Mouse (Mus musculus): Measurements from ENCODE around the gene Gm10643. TPM values are rescaled to one million over a fixed set of nuclear protein-coding genes. Genes with fewer than 3 reads are reported as not detected.

Gene Gm10643
- 8.6 TPM for polyA plus RNA-seq (2014; fragmentation: Illumina TruSeq; extraction: RNeasy Lipid Tissue Mini Kit (QIAGEN cat#74804); ENCODE audit: low read depth, low replicate concordance)

DNA sequence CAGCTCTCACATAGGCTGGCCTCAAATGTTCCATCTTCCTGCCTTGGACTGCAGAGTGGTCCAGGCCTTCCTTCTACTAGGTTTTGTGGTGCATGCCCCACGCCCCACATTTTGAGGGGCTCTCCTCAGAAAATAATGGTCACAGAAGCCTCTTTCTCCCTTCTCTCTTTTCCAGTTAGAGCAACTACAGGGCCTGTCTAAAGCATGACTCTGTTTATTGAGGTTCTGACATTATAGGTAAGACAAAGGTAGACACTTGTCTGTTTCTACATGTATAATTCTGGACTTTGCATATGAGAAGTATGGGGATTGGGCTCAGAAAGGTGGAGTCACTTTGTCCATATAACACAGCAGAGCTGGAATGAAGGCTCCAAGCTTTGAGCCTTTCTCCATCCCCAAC, at the start of gene Gm10643:
TSS of gene Gm10643 (minus strand) at position 101 of the 400 bp plus-strand sequence.

GRCm38 (mm10) chr8:84104697-84105609, 40.0 kb upstream of the Gm10643 start, which contains the start of gene Dcaf15:
Gene Dcaf15 (minus strand): TSS chr8:84104768.

GRCm38 (mm10) chr8:84066291-84066930, 1.5 kb upstream of the Gm10643 start, which contains the start of gene Rfx1:
Gene Rfx1 (plus strand): TSS chr8:84066834.

GRCm38 (mm10) chr8:84044900-84045299, 20.0 kb downstream of the Gm10643 start, which contains the start of gene Rln3:
Gene Rln3 (minus strand): TSS chr8:84045000.

DNA sequence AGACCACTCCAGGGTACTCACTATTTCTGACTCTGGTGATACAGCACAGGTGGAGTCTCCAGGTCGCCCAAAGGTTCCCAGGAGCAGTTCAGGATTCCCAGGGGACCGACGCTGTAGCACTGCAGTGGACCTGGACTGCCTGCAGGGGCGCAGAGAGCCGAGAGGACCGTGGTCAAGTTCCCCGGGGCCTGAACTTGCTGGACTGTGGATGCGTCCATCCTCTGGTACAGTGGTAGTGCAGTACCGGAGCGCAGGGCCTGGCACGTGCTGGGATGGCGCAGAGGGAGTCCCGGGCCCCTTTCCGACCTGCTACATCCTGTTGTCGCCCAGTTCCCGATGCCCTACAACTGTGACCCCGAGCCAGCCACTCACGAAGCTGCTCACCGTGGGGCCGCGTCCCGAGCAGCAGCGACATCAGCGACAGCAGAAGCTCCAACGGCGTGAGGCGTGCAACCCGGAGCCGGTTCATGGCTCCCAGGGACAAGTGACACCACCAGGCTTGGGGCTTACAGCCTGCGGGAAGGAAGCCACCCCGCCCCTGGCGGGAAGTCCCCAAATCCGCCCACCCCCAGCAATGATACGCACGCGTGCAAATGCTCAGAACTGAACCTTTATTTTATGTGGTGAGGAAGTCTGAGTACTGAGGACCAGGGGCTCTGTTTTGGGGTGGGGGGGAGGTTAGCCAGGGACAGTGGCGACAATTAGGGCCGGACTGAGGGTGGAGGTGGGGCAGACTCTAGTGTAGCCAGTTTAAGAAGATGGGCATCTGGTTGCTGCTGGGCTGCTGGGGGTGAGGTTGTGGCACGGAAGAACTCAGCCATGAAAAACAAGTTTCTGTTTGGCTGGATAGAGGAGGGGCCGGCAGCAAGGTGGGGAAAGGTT, 22.6 kb downstream of the Gm10643 start, which contains the start of gene Il27ra:
TSS of gene Il27ra (minus strand) at position 524 of the 882 bp plus-strand sequence.

DNA sequence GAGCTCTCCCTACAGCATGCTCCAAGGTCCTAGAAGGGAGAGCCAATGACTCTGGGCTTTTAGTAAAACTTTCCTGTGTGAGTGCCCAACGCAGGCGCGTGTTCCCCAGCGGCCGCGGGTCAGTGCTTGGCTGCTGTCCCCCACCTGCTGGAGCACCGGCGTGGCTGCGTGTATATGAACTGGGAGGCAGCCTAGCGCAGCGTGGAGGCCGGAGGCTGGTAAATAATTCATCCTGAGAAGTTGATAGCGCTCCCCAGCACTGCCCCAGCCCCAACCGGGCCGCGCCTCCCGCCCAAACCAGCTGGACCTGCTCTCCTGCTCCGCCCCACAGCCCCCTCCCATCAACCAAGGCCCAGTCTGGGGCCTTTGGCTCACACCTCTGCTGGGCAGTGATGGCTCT, 43.8 kb downstream of the Gm10643 start, which contains the start of gene Palm3:
TSS of gene Palm3 (plus strand) at position 376 of the 400 bp plus-strand sequence.

Other genes starting within 250 kb of the Gm10643 start
- gene Adgrl1, start 165.0 kb downstream of the Gm10643 start, polyA plus RNA-seq (2014; fragmentation: Illumina TruSeq; extraction: RNeasy Lipid Tissue Mini Kit (QIAGEN cat#74804); ENCODE audit: low read depth, low replicate concordance), result 3.5 TPM
- gene Gm10644, start 109.9 kb downstream of the Gm10643 start, polyA plus RNA-seq (2014; fragmentation: Illumina TruSeq; extraction: RNeasy Lipid Tissue Mini Kit (QIAGEN cat#74804); ENCODE audit: low read depth, low replicate concordance), result 2.5 TPM
- 32.0 TPM for gene Asf1b, start 109.6 kb downstream of the Gm10643 start, polyA plus RNA-seq (2014; fragmentation: Illumina TruSeq; extraction: RNeasy Lipid Tissue Mini Kit (QIAGEN cat#74804); ENCODE audit: low read depth, low replicate concordance)
- 37.0 TPM for gene Prkaca, start 92.1 kb downstream of the Gm10643 start, polyA plus RNA-seq (2014; fragmentation: Illumina TruSeq; extraction: RNeasy Lipid Tissue Mini Kit (QIAGEN cat#74804); ENCODE audit: low read depth, low replicate concordance)
- 2.1 TPM for gene Samd1, start 67.5 kb downstream of the Gm10643 start, polyA plus RNA-seq (2014; fragmentation: Illumina TruSeq; extraction: RNeasy Lipid Tissue Mini Kit (QIAGEN cat#74804); ENCODE audit: low read depth, low replicate concordance)
- gene 1700067K01Rik, start 63.6 kb downstream of the Gm10643 start, polyA plus RNA-seq (2014; fragmentation: Illumina TruSeq; extraction: RNeasy Lipid Tissue Mini Kit (QIAGEN cat#74804); ENCODE audit: low read depth, low replicate concordance), result 2.4 TPM
- 15.4 TPM for gene 2210011C24Rik, start 53.0 kb downstream of the Gm10643 start, polyA plus RNA-seq (2014; fragmentation: Illumina TruSeq; extraction: RNeasy Lipid Tissue Mini Kit (QIAGEN cat#74804); ENCODE audit: low read depth, low replicate concordance)
- gene Palm3, start 43.7 kb downstream of the Gm10643 start, polyA plus RNA-seq (2014; fragmentation: Illumina TruSeq; extraction: RNeasy Lipid Tissue Mini Kit (QIAGEN cat#74804); ENCODE audit: low read depth, low replicate concordance), result 0.13 TPM
- not detected for gene Il27ra, start 22.5 kb downstream of the Gm10643 start, polyA plus RNA-seq (2014; fragmentation: Illumina TruSeq; extraction: RNeasy Lipid Tissue Mini Kit (QIAGEN cat#74804); ENCODE audit: low read depth, low replicate concordance)
- gene Rln3, start 20.1 kb downstream of the Gm10643 start, polyA plus RNA-seq (2014; fragmentation: Illumina TruSeq; extraction: RNeasy Lipid Tissue Mini Kit (QIAGEN cat#74804); ENCODE audit: low read depth, low replicate concordance), result not detected
- gene Rfx1, start 1.7 kb upstream of the Gm10643 start, polyA plus RNA-seq (2014; fragmentation: Illumina TruSeq; extraction: RNeasy Lipid Tissue Mini Kit (QIAGEN cat#74804); ENCODE audit: low read depth, low replicate concordance), result 2.3 TPM
- 7.9 TPM for gene Dcaf15, start 39.6 kb upstream of the Gm10643 start, polyA plus RNA-seq (2014; fragmentation: Illumina TruSeq; extraction: RNeasy Lipid Tissue Mini Kit (QIAGEN cat#74804); ENCODE audit: low read depth, low replicate concordance)
- gene Podnl1, start 60.9 kb upstream of the Gm10643 start, polyA plus RNA-seq (2014; fragmentation: Illumina TruSeq; extraction: RNeasy Lipid Tissue Mini Kit (QIAGEN cat#74804); ENCODE audit: low read depth, low replicate concordance), result not detected
- gene Cc2d1a, start 82.8 kb upstream of the Gm10643 start, polyA plus RNA-seq (2014; fragmentation: Illumina TruSeq; extraction: RNeasy Lipid Tissue Mini Kit (QIAGEN cat#74804); ENCODE audit: low read depth, low replicate concordance), result 0.74 TPM
- gene 4930432K21Rik, start 82.9 kb upstream of the Gm10643 start, polyA plus RNA-seq (2014; fragmentation: Illumina TruSeq; extraction: RNeasy Lipid Tissue Mini Kit (QIAGEN cat#74804); ENCODE audit: low read depth, low replicate concordance), result 5.8 TPM
- not detected for gene Nanos3, start 120.1 kb upstream of the Gm10643 start, polyA plus RNA-seq (2014; fragmentation: Illumina TruSeq; extraction: RNeasy Lipid Tissue Mini Kit (QIAGEN cat#74804); ENCODE audit: low read depth, low replicate concordance)
- 0.20 TPM for gene Zswim4, start 171.9 kb upstream of the Gm10643 start, polyA plus RNA-seq (2014; fragmentation: Illumina TruSeq; extraction: RNeasy Lipid Tissue Mini Kit (QIAGEN cat#74804); ENCODE audit: low read depth, low replicate concordance)
- gene D8Ertd738e, start 184.6 kb upstream of the Gm10643 start, polyA plus RNA-seq (2014; fragmentation: Illumina TruSeq; extraction: RNeasy Lipid Tissue Mini Kit (QIAGEN cat#74804); ENCODE audit: low read depth, low replicate concordance), result 4.2 TPM
- 0.81 TPM for gene Mri1, start 192.2 kb upstream of the Gm10643 start, polyA plus RNA-seq (2014; fragmentation: Illumina TruSeq; extraction: RNeasy Lipid Tissue Mini Kit (QIAGEN cat#74804); ENCODE audit: low read depth, low replicate concordance)
- 11.9 TPM for gene Ccdc130, start 205.2 kb upstream of the Gm10643 start, polyA plus RNA-seq (2014; fragmentation: Illumina TruSeq; extraction: RNeasy Lipid Tissue Mini Kit (QIAGEN cat#74804); ENCODE audit: low read depth, low replicate concordance)

Data from testis, adult 10 weeks (tissue).